Mouse (Mus musculus): ENCODE results near the gene Agbl1.

Gene Agbl1

GRCm38 (mm10) chr7:76935219-76935618, 705.5 kb downstream of the Agbl1 start:
- no peak for DNase-seq (ENCODE audit: low spot score)

GRCm38 (mm10) chr7:76941531-76941930, 711.8 kb downstream of the Agbl1 start:
- peak; percentile 22 for DNase-seq (ENCODE audit: low spot score)

- no peak for DNase-seq (ENCODE audit: low spot score)
These were observed 741.6 kb downstream of the Agbl1 start for GRCm38 (mm10) chr7:76971334-76971733.

GRCm38 (mm10) chr7:77009571-77009970, 779.9 kb downstream of the Agbl1 start:
- no peak for DNase-seq (ENCODE audit: low spot score)

GRCm38 (mm10) chr7:77029019-77029418, 799.3 kb downstream of the Agbl1 start:
- peak; percentile 2 for DNase-seq (ENCODE audit: low spot score)

- DNase-seq (ENCODE audit: low spot score): no peak
These were observed 846.3 kb downstream of the Agbl1 start for GRCm38 (mm10) chr7:77076033-77076432.

GRCm38 (mm10) chr7:77087266-77087665, 857.6 kb downstream of the Agbl1 start:
- DNase-seq (ENCODE audit: low spot score): no peak

- DNase-seq (ENCODE audit: low spot score): no peak
These were observed 865.5 kb downstream of the Agbl1 start for GRCm38 (mm10) chr7:77095153-77095552.

GRCm38 (mm10) chr7:77114021-77114420, 884.3 kb downstream of the Agbl1 start:
- DNase-seq (ENCODE audit: low spot score): no peak

- no peak for DNase-seq (ENCODE audit: low spot score)
These were observed 899.4 kb downstream of the Agbl1 start for GRCm38 (mm10) chr7:77129045-77129444.

GRCm38 (mm10) chr7:77131950-77132349, 902.3 kb downstream of the Agbl1 start:
- no peak for DNase-seq (ENCODE audit: low spot score)

- DNase-seq (ENCODE audit: low spot score): no peak
These were observed 903.1 kb downstream of the Agbl1 start for GRCm38 (mm10) chr7:77132615-77133420.

- DNase-seq (ENCODE audit: low spot score): no peak
These were observed 905.2 kb downstream of the Agbl1 start for GRCm38 (mm10) chr7:77134860-77135259.

- no peak for DNase-seq (ENCODE audit: low spot score)
These were observed 909.0 kb downstream of the Agbl1 start for GRCm38 (mm10) chr7:77138707-77139106.

GRCm38 (mm10) chr7:77147527-77147926, 917.8 kb downstream of the Agbl1 start:
- no peak for DNase-seq (ENCODE audit: low spot score)

GRCm38 (mm10) chr7:77148820-77149219, 919.1 kb downstream of the Agbl1 start:
- no peak for DNase-seq (ENCODE audit: low spot score)

- no peak for DNase-seq (ENCODE audit: low spot score)
These were observed 920.2 kb downstream of the Agbl1 start for GRCm38 (mm10) chr7:77149846-77150245.

- DNase-seq (ENCODE audit: low spot score): no peak
These were observed 922.7 kb downstream of the Agbl1 start for GRCm38 (mm10) chr7:77152393-77152792.

- no peak for DNase-seq (ENCODE audit: low spot score)
These were observed 923.2 kb downstream of the Agbl1 start for GRCm38 (mm10) chr7:77152909-77153308.

GRCm38 (mm10) chr7:77164921-77165320, 935.2 kb downstream of the Agbl1 start:
- no peak for DNase-seq (ENCODE audit: low spot score)
